Mouse (Mus musculus) kidney, embryonic 16.5 days (tissue): Measurements from ENCODE around the gene H2-Q6. TPM values are rescaled to one million over a fixed set of nuclear protein-coding genes. Genes with fewer than 3 reads are reported as not detected.
"Not testable (repeated sequence)": the region's sequence is repeated elsewhere in the genome, so short reads cannot be mapped to it uniquely, and the experiment has no call there.

Experiments used
- ATAC-seq: fragments of 200-750 bp; cut with Nextera tagmentation; 2 replicates; pipeline ENCODE4 v1.8.0; 2017; ENCODE audit warnings: moderate TSS enrichment; ENCODE audit not compliant: low FRiP score, low TSS enrichment
- H3K27ac ChIP-seq: fragments of 300-500 bp; sonication (generic); 2 replicates; pipeline ENCODE4 v1.5.1; 2014; ENCODE audit warnings: low read length
- H3K27me3 ChIP-seq: fragments of 300-500 bp; sonication (generic); 2 replicates; pipeline ENCODE4 v1.6.1; 2014; ENCODE audit warnings: low read length, control low read depth, mixed read lengths; ENCODE audit not compliant: insufficient read depth
- H3K36me3 ChIP-seq: fragments of 300-500 bp; sonication (generic); 2 replicates; pipeline ENCODE4 v1.6.1; 2014; ENCODE audit warnings: low read length, control low read depth, mixed read lengths; ENCODE audit not compliant: insufficient read depth
- H3K4me1 ChIP-seq: fragments of 300-500 bp; sonication (generic); 2 replicates; pipeline ENCODE4 v1.6.1; 2014; ENCODE audit warnings: low read length, control low read depth, mixed read lengths; ENCODE audit not compliant: insufficient read depth
- H3K4me2 ChIP-seq: fragments of 300-500 bp; sonication (generic); replicated peaks from 2 replicates; pipeline ENCODE4 v1.6.1; 2014; ENCODE audit warnings: low read depth, low read length
- H3K4me3 ChIP-seq: fragments of 300-500 bp; sonication (generic); 2 replicates; pipeline ENCODE4 v1.5.1; 2014; ENCODE audit warnings: mild to moderate bottlenecking, low read length
- H3K9ac ChIP-seq: fragments of 300-500 bp; sonication (generic); replicated peaks from 2 replicates; pipeline ENCODE4 v1.6.1; 2014; ENCODE audit warnings: low read length
- H3K9me3 ChIP-seq: fragments of 300-500 bp; sonication (generic); 2 replicates; pipeline ENCODE4 v1.6.1; 2016; ENCODE audit warnings: low read length, control low read depth
- WGBS: fragments of 180-500 bp; shearing (Covaris S2); extraction: QIAGEN DNeasy Blood & Tissue Kit; methylation state at CpG from one replicate; pipeline ENCODE4 v1.1.7; 2014; 5-methylcytosine and 5-hydroxymethylcytosine counted together
- polyA plus RNA-seq: library from polyadenylated mRNA; unstranded; fragments of >200 nt; fragmentation: Nextera tagmentation; extraction: Ambion mirVana; gene quantifications from 2 replicates; pipeline ENCODE4 v1.2.1, GENCODE M21; 2015

Gene H2-Q6
- polyA plus RNA-seq, 1 experiment from 2014 or later = 5.7 TPM

DNA sequence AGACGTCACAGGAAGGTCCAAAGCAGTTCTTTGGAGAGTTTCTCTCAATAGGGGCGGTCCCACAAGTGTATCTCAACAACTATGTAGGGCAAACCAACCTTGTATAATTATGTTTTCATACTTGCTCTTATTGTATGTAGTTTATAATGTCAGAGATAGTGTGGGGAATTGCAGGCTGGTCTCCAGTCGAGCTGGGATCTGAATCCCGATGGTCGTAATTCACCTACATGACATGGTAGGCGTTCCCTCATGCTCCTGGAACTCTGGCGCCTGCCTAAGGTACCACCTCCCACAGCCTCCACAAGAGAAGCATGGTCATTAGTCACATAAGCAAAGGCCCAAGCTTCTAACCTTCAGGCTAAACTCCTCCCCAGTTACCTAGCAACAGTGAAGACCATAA, 5.9 kb upstream of the H2-Q6 start:
- no peak for ATAC-seq
- Histone ChIP-seq H3K4me3 (no peak overlapping the region), H3K9me3 (0 out of 2 replicates have a peak, but pooled peaks cover 4% of the 10 kb centered on the region), H3K36me3 (no peaks in the 10 kb centered on the region), H3K4me1 (no peaks in the 10 kb centered on the region), H3K9ac (no peak overlapping the region), H3K27me3 (peaks cover 4% of the 10 kb centered on the region), H3K4me2 (no peak overlapping the region), H3K27ac (no peak overlapping the region)
- WGBS = 60% methylated on average over 7 of the region's 7 CpGs

DNA sequence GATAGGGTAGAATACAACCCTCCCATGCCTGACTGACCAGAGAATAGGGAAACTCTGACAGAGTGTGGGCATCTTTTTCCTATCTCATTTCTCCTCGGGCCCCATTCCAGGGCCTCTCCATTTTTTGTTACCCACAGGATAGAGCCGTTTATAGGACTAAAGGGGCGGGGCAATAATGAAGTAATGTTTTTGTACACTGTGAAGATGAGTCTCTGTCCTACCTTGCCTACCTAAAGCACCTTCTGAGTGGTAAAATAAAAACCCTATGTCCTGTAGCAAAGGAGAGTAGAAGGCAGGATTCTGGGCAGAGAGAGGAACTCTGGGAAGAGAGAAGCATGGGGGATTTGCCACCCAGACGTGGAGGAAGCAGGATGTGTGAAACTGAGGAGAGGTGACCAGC, 5.1 kb upstream of the H2-Q6 start:
- H3K4me3 ChIP-seq, H3K27me3 ChIP-seq, H3K27ac ChIP-seq, H3K9ac ChIP-seq, H3K4me2 ChIP-seq, H3K36me3 ChIP-seq, ATAC-seq, H3K4me1 ChIP-seq, H3K9me3 ChIP-seq: not testable (repeated sequence)
- WGBS = 65% methylated on average over 4 of the region's 4 CpGs

DNA sequence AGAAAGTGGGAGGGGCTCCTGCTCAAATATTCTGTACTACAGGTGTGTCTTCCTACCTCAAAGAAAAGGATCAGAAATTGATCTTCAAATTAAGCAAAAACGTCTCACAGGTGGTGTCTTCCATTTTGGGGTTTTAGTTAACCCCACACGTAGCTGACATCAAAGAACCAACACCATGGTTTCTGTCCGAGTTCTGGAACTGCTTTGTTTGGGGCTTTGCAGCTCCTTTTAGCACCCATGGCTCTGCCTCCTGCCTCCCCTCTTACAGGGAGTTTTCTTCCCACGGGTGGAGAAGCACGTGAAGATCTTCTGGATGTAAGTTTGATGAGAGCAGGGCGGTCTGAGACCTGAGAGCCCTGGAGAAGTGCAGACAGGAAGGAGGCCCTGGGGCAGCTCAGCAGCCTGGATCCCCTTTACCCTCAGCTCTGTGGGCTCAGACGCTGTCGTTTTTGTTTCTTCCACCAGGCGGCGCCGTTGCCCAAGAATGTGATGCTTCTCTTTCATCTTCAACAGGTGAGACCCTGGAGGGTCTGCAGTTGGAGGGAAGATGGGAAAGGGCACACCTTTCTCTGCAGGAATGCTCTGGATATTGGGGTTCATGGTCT, 4.3 kb upstream of the H2-Q6 start:
- not testable (repeated sequence) for ATAC-seq, H3K27me3 ChIP-seq, H3K4me2 ChIP-seq, H3K4me1 ChIP-seq, H3K27ac ChIP-seq, H3K9ac ChIP-seq, H3K9me3 ChIP-seq, H3K36me3 ChIP-seq, H3K4me3 ChIP-seq
- WGBS = 18% methylated on average over 11 of the region's 11 CpGs

DNA sequence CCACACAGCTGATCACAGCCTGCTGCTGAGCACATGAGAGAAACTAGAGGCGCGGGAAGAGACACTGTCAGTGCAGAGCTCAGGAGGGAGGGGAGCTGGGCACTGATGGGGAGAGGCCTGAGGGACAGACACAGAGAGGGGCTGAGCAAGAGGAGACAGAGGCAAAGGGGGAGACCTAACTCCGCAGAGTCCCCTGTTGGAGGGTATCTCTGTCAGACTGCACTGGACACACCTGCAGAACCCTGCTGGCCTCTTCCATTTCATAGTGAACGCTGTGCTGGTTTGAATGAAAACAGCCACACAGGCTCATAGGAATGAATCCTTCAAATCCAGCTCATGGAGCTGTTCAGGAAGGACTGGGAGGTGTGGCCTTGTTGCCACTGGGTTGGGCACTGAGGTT, 3.3 kb upstream of the H2-Q6 start:
- not testable (repeated sequence) for H3K4me2 ChIP-seq, H3K27ac ChIP-seq, H3K4me3 ChIP-seq, H3K9me3 ChIP-seq, H3K4me1 ChIP-seq, ATAC-seq, H3K9ac ChIP-seq, H3K36me3 ChIP-seq
- WGBS = 90% methylated on average over 4 of the region's 4 CpGs
- peaks cover 15% of the 10 kb centered on the region for H3K27me3 ChIP-seq

GRCm38 (mm10) chr17:35422360-35422759, 2.3 kb upstream of the H2-Q6 start:
- H3K27ac ChIP-seq, H3K9ac ChIP-seq, H3K9me3 ChIP-seq, H3K4me1 ChIP-seq, ATAC-seq, H3K4me3 ChIP-seq, H3K4me2 ChIP-seq, H3K36me3 ChIP-seq: not testable (repeated sequence)
- 90% methylated on average over 5 of the region's 5 CpGs for WGBS
- peaks cover 15% of the 10 kb centered on the region for H3K27me3 ChIP-seq

GRCm38 (mm10) chr17:35423131-35423810, 1.4 kb upstream of the H2-Q6 start:
- WGBS = 61% methylated on average over 3 of the region's 3 CpGs
- H3K27ac ChIP-seq, H3K4me2 ChIP-seq, H3K9ac ChIP-seq, ATAC-seq, H3K4me1 ChIP-seq, H3K4me3 ChIP-seq, H3K36me3 ChIP-seq, H3K9me3 ChIP-seq: not testable (repeated sequence)
- H3K27me3 ChIP-seq = peaks cover 15% of the 10 kb centered on the region

DNA sequence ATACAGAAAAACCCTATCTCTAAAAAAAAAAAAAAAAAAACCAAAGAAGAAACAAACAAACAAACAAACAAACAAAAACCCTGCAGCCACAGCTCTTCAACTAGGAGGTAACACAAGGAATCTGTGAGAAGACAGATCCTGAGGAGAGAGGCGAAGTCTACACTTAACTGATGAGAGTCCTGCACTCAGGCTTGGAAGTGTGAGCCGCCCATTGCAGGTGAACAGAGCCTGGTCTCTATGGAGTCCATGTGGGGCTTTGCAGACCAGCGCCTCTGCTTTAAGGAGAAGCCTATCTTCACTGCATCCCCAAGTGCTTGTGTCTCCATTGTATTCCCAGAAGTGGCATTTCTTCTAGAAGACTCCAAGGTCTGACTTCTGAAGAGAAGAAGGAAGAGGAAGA, 544 bp upstream of the H2-Q6 start:
- not testable (repeated sequence) for H3K27ac ChIP-seq, H3K4me1 ChIP-seq, H3K36me3 ChIP-seq, H3K4me2 ChIP-seq, H3K4me3 ChIP-seq, H3K9ac ChIP-seq, H3K9me3 ChIP-seq, ATAC-seq
- H3K27me3 ChIP-seq = peaks cover 15% of the 10 kb centered on the region
- WGBS = 88% methylated on average over 3 of the region's 3 CpGs

- Histone ChIP-seq H3K4me2 (peak overlapping the region; percentile 68), H3K27me3 (peaks cover 15% of the 10 kb centered on the region), H3K4me3 (peak overlapping the region; percentile 43)
- not testable (repeated sequence) for H3K27ac ChIP-seq, H3K4me1 ChIP-seq, H3K9ac ChIP-seq, H3K36me3 ChIP-seq, H3K9me3 ChIP-seq
- ATAC-seq = peak; percentile 43
- WGBS = 19% methylated on average over 27 of the region's 28 CpGs
These were observed 824 bp downstream of the H2-Q6 start for GRCm38 (mm10) chr17:35425474-35425873.

DNA sequence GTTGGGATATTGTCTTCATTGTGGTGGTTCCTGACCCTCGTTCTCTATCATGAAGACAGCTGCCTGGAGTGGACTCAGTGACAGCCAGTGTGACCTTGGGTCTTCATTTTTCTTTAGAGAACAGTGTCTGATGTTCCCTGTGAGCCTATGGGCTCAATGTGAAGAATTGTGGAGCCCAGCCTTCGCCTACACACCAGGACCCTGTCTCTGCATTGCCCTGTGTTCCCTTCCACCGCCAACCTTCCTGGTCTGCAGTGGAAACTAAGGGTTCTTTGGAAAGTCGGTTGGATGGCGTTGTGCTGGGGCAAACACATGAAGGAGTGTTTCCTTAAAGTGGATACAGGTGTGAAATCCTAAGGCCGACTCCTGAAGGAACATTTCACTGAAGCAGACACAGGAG, 4.2 kb downstream of the H2-Q6 start:
- H3K36me3 ChIP-seq, H3K4me1 ChIP-seq, ATAC-seq, H3K4me2 ChIP-seq, H3K4me3 ChIP-seq, H3K9me3 ChIP-seq, H3K9ac ChIP-seq, H3K27ac ChIP-seq: not testable (repeated sequence)
- peaks cover 11% of the 10 kb centered on the region for H3K27me3 ChIP-seq
- WGBS = 84% methylated on average over 6 of the region's 6 CpGs

DNA sequence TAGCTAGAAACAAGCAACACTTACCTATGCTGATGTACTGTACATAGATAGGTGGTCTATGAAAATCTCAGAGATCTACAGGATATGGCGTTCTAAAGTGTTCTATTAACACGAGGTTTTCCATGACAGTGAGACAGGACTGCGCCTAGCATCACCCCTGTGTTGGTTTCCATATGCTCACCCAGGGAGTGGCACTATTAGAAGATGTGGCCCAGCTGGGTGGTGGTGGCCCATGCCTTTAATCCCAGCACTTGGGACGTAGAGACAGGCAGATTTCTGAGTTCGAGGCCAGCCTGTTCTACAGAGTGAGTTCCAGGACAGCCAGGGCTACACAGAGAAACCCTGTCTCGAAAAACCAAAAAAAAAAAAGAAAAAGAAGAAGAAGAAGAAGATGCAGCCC, 6.0 kb downstream of the H2-Q6 start:
- H3K27ac ChIP-seq, H3K27me3 ChIP-seq, H3K4me3 ChIP-seq, H3K9me3 ChIP-seq, H3K9ac ChIP-seq, H3K4me2 ChIP-seq, H3K4me1 ChIP-seq, ATAC-seq, H3K36me3 ChIP-seq: not testable (repeated sequence)
- WGBS = 88% methylated on average over 6 of the region's 6 CpGs
